8 mouse cellular contexts compared by ENCODE assay signal in the genomic region with DNA sequence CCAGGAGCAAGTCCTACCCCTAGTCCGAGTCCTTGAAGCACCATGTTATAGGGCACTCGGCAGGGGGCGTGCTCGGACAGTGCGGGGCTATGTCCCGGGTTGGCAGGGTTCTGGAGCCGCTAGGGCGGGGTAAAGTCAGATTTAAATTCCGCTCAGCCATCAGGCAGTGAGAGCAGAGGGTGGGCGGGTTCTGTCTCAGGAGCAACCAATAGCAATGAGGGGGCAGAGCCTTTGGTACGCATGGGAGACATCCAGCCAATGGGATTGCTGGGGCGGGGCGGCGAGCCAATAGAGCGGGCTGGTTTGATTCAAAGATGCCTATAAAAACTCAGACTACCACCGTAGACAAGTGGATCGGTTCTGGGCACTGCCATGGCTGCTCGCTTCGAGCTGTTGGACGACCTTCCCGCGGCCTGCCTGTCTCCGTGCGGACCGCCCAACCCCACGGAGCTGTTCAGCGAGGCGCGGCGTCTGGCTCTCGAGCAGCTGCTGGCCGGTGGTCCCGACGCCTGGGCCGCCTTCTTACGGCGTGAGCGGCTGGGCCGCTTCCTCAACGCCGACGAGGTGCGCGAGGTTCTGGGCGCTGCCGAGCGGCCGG. TPM values are rescaled to one million over a fixed set of nuclear protein-coding genes. Genes with fewer than 3 reads are reported as not detected.
DNase-seq lines count a peak whose midpoint lies in the region; ATAC-seq lines count a peak whose summit lies in the region.

Gene Fam83d (plus strand): TSS at position 352 of the 598 bp plus-strand sequence.

- peak within 1 kb of the TSS; percentile 62 to 84 for H3K27ac ChIP-seq in heart, embryonic 14.5 days (replicated peaks in 1 of 2; ENCODE audit: control insufficient read depth in 1 of 2, insufficient read depth in 1 of 2, low read depth in 2 of 2, low read length in 2 of 2)
- H3K27ac ChIP-seq in liver, embryonic 13.5 days = peak within 1 kb of the TSS; percentile 96
- peak within 1 kb of the TSS; percentile 72 for H3K27ac ChIP-seq in stomach, embryonic 16.5 days (ENCODE audit: low read length)

- peak within 1 kb of the TSS; percentile 89 for H3K9ac ChIP-seq in heart, embryonic 14.5 days (ENCODE audit: low read length)
- peak within 1 kb of the TSS; percentile 92 for H3K9ac ChIP-seq in liver, embryonic 13.5 days
- peak within 1 kb of the TSS; percentile 83 for H3K9ac ChIP-seq in stomach, embryonic 16.5 days (ENCODE audit: low read length)

- peak within 1 kb of the TSS; percentile 71 to 84 for H3K4me3 ChIP-seq in heart, embryonic 14.5 days (ENCODE audit: control insufficient read depth in 1 of 2, insufficient read depth in 1 of 2, low read depth in 1 of 2, low read length in 2 of 2)
- H3K4me3 ChIP-seq in liver, embryonic 13.5 days (replicated peaks) = peak within 1 kb of the TSS; percentile 93
- peak within 1 kb of the TSS; percentile 76 for H3K4me3 ChIP-seq in stomach, embryonic 16.5 days (replicated peaks; ENCODE audit: low read length)

- H3K9me3 ChIP-seq in heart, embryonic 14.5 days (ENCODE audit: control insufficient read depth, low read length) = no peaks in the 10 kb centered on the region
- H3K9me3 ChIP-seq in liver, embryonic 13.5 days (replicated peaks) = no peaks in the 10 kb centered on the region
- no peaks in the 10 kb centered on the region for H3K9me3 ChIP-seq in stomach, embryonic 16.5 days (replicated peaks; ENCODE audit: control insufficient read depth, low read length)

- DNase-seq in c-Kit-negative CD71-positive TER-119-positive erythroid progenitor cells, embryonic 14.5 days (ENCODE audit: low read depth, low spot score) = peak; percentile 92
- DNase-seq in fibroblast of lung, adult 2 months (ENCODE audit: low read depth) = peak; percentile 97
- DNase-seq in kidney, postnatal 14 days = peak; percentile 97
- peak; percentile 98 for DNase-seq in liver, embryonic 13.5 days
- DNase-seq in neural tube, embryonic 10.5 days (ENCODE audit: extremely low spot score, low spot score) = peak; percentile 92

- ATAC-seq in CD4-positive, CD25-positive, alpha-beta regulatory T cell, adult 4 months = peak; percentile 98
- ATAC-seq in heart, embryonic 14.5 days (ENCODE audit: insufficient number of reproducible peaks, insufficient read depth, low FRiP score, low read depth) = peak; percentile 97
- peak; percentile 93 for ATAC-seq in liver, embryonic 13.5 days (ENCODE audit: low read depth)
- peak; percentile 98 for ATAC-seq in stomach, embryonic 16.5 days (ENCODE audit: insufficient read depth, low FRiP score)

- H3K4me2 ChIP-seq in heart, embryonic 14.5 days (ENCODE audit: low read length) = peak within 1 kb of the TSS; percentile 93
- peak within 1 kb of the TSS; percentile 96 for H3K4me2 ChIP-seq in liver, embryonic 13.5 days
- peak within 1 kb of the TSS; percentile 84 for H3K4me2 ChIP-seq in stomach, embryonic 16.5 days (ENCODE audit: low read depth, low read length)

- peaks cover 21 to 40% of the 10 kb centered on the region in 2 experiments for H3K4me1 ChIP-seq in heart, embryonic 14.5 days (ENCODE audit: control insufficient read depth in 2 of 2, insufficient read depth in 2 of 2, low read length in 2 of 2)
- peaks cover 46% of the 10 kb centered on the region for H3K4me1 ChIP-seq in liver, embryonic 13.5 days (replicated peaks)
- peaks cover 32% of the 10 kb centered on the region for H3K4me1 ChIP-seq in stomach, embryonic 16.5 days (ENCODE audit: control insufficient read depth, insufficient read depth, low read length)

- H3K36me3 ChIP-seq in heart, embryonic 14.5 days (ENCODE audit: control insufficient read depth, insufficient read depth, low read length) = peaks cover 5% of the 10 kb centered on the region
- peaks cover 25% of the 10 kb centered on the region for H3K36me3 ChIP-seq in liver, embryonic 13.5 days
- H3K36me3 ChIP-seq in stomach, embryonic 16.5 days (ENCODE audit: control insufficient read depth, insufficient read depth, low read length) = no peaks in the 10 kb centered on the region

- H3K27me3 ChIP-seq in heart, embryonic 14.5 days (ENCODE audit: control insufficient read depth, insufficient read depth, low read length) = no peaks in the 10 kb centered on the region
- no peaks in the 10 kb centered on the region for H3K27me3 ChIP-seq in liver, embryonic 13.5 days
- no peaks in the 10 kb centered on the region for H3K27me3 ChIP-seq in stomach, embryonic 16.5 days (ENCODE audit: control insufficient read depth, insufficient read depth, low read length)

- WGBS in heart, embryonic 14.5 days = under 1% methylated on average over 46 of the region's 48 CpGs
- under 1% methylated on average over 48 of the region's 48 CpGs for WGBS in liver, embryonic 13.5 days (ENCODE audit: insufficient replicate concordance)
- WGBS in stomach, embryonic 16.5 days = under 1% methylated on average over 48 of the region's 48 CpGs

RNA-seq across cellular contexts. Expression of gene Fam83d, which starts in this region (rescaled TPM):
- under 1 TPM; 0.32 to 0.53 TPM for polyA plus RNA-seq in CD4-positive, CD25-positive, alpha-beta regulatory T cell, adult 4 months (2017; shearing (Covaris generic))
- 56.2 and 58.5 TPM in 2 replicates for polyA plus RNA-seq in heart, embryonic 14.5 days (2014; fragmentation: Nextera tagmentation; extraction: Ambion mirVana)
- 15.7 and 18.1 TPM in 2 replicates for polyA plus RNA-seq in liver, embryonic 13.5 days (2015; fragmentation: Nextera tagmentation; extraction: Ambion mirVana)
- 43.2 and 43.9 TPM in 2 replicates for polyA plus RNA-seq in stomach, embryonic 16.5 days (2015; fragmentation: Nextera tagmentation; extraction: Ambion mirVana)

Comparison
In these comparisons a context has a peak if more than half of its experiments do, and no peak if none do; other contexts are left out.
1. Peak in every context shown above with its lines: DNase-seq, ATAC-seq, H3K4me3 ChIP-seq and H3K27ac ChIP-seq.
2. RNA of gene Fam83d (polyA plus RNA-seq): 56.2 to 58.5 TPM in heart, embryonic 14.5 days, 43.2 to 43.9 TPM in stomach, embryonic 16.5 days and 15.7 to 18.1 TPM in liver, embryonic 13.5 days; 0.32 to 0.53 TPM in CD4-positive, CD25-positive, alpha-beta regulatory T cell, adult 4 months; every median in the first group is over 10 times any median in the second.
3. Peak in ATAC-seq in CD4-positive, CD25-positive, alpha-beta regulatory T cell, adult 4 months; RNA of the gene not detected or under 1 TPM.